Mouse (Mus musculus): ENCODE measurements around the gene Pip4k2a. TPM values are rescaled to one million over a fixed set of nuclear protein-coding genes. Genes with fewer than 3 reads are reported as not detected.
A peak's percentile ranks its signal among the peaks of the same experiment; 100 is the strongest.

Gene Pip4k2a
- total and polyA plus RNA-seq, 3 experiments = 6.6 to 52.9 (median 20.8) TPM

- Histone ChIP-seq H3K4me1 (ENCODE audit: control insufficient read depth in 1 of 2, insufficient read depth in 2 of 2) (peaks cover 0 to 30% of the 10 kb centered on the region in 2 experiments; a peak in 2 of 4 replicates), H3K4me3 (replicated peaks in 1 of 3; ENCODE audit: low read depth in 2 of 3, low read length in 2 of 3, poor library complexity in 1 of 3) (no peak overlapping the region), H3K4me2 (ENCODE audit: insufficient read depth, low read depth, poor library complexity, severe bottlenecking) (no peak overlapping the region), H3K36me3 (replicated peaks in 1 of 2; ENCODE audit: control insufficient read depth in 1 of 2, insufficient read depth in 1 of 2, low read length in 1 of 2) (peaks cover 0 to 74% of the 10 kb centered on the region in 2 experiments), H3K79me2 (replicated peaks; ENCODE audit: control insufficient read depth, extremely low read depth, insufficient read depth, poor library complexity, severe bottlenecking) (no peaks in the 10 kb centered on the region), H3K9me3 (replicated peaks; ENCODE audit: low read length) (no peaks in the 10 kb centered on the region), H3K27ac (ENCODE audit: insufficient read depth, low read depth) (no peak overlapping the region), H3K9ac (ENCODE audit: insufficient read depth, low read depth) (no peak overlapping the region), H3K27me3 (replicated peaks) (no peaks in the 10 kb centered on the region)
- dilution Hi-C loops (cut with MboI; ENCODE audit: extremely low pct_ligation_motif_present, extremely low pct_unique_long_range_greater_than_20kb, low sequenced_read_pairs) = no loop called here
- DNase-seq (ENCODE audit: extremely low read depth) = peak; percentile 5
- in situ Hi-C loops (cut with MboI; ENCODE audit: low pct_ligation_motif_present, low pct_unique_long_range_greater_than_20kb, low sequenced_read_pairs) = loop anchor here (25.0 kb wide), 1 partner anchor 464 kb away; no protein-coding TSS in a partner anchor
- TF ChIP-seq JUN (IDR thresholded peaks at IDR 0.05; ENCODE audit: insufficient read depth, low read depth, low read length) (no peak), ETS1 (conservative IDR thresholded peaks at IDR 0.05; ENCODE audit: low read depth, low read length) (peak; percentile 37; the same call in 1 of the 2 replicates)
Observed at GRCm38 (mm10) chr2:18873440-18873839, 124.5 kb downstream of the Pip4k2a start.

- in situ Hi-C loops (cut with MboI; ENCODE audit: low pct_ligation_motif_present, low pct_unique_long_range_greater_than_20kb, low sequenced_read_pairs) = loop anchor here (25.0 kb wide), 1 partner anchor 465 kb away; no protein-coding TSS in a partner anchor
- no peak overlapping the region for H3K27ac ChIP-seq (ENCODE audit: insufficient read depth, low read depth)
- TF ChIP-seq RAD21 (IDR thresholded peaks at IDR 0.05; ENCODE audit: low read depth, low read length) = peak; percentile 90
- peak; percentile 66 to 88 for TF ChIP-seq CTCF (conservative IDR thresholded peaks at IDR 0.05 in 1 of 2, IDR thresholded peaks at IDR 0.05 in 1 of 2; ENCODE audit: low read depth in 2 of 2, low read length in 2 of 2)
- no peak for TF ChIP-seq TBP (conservative IDR thresholded peaks at IDR 0.05; ENCODE audit: low read depth, low read length)
- no peak for TF ChIP-seq PAX5 (IDR thresholded peaks at IDR 0.05; ENCODE audit: low read length)
- TF ChIP-seq BHLHE40 (IDR thresholded peaks at IDR 0.05; ENCODE audit: low read depth, low read length) = no peak
- TF ChIP-seq ETS1 (conservative IDR thresholded peaks at IDR 0.05; ENCODE audit: low read depth, low read length) = no peak
- no peak for TF ChIP-seq ELF1 (IDR thresholded peaks at IDR 0.05; ENCODE audit: low read depth, low read length)
- TF ChIP-seq KAT2A (IDR thresholded peaks at IDR 0.05; ENCODE audit: insufficient replicate concordance, low read length) = no peak
- TF ChIP-seq ZC3H11A (IDR thresholded peaks at IDR 0.05; ENCODE audit: low read depth, low read length) = peak; percentile 68
- peak; percentile 94 for TF ChIP-seq SMC3 (IDR thresholded peaks at IDR 0.05; ENCODE audit: low read depth, low read length)
- no peak for TF ChIP-seq MXI1 (IDR thresholded peaks at IDR 0.05; ENCODE audit: low read depth, low read length)
- no peak for TF ChIP-seq MAZ (IDR thresholded peaks at IDR 0.05; ENCODE audit: low read depth, low read length)
- no peak for TF ChIP-seq CHD2 (IDR thresholded peaks at IDR 0.05; ENCODE audit: low read length)
- no peak for TF ChIP-seq USF2 (conservative IDR thresholded peaks at IDR 0.05; ENCODE audit: low read depth, low read length)
- no peak for TF ChIP-seq CHD1 (IDR thresholded peaks at IDR 0.05; ENCODE audit: low read depth, low read length)
- peak; percentile 32; the same call in 1 of the 2 replicates for TF ChIP-seq NELFE (IDR thresholded peaks at IDR 0.05; ENCODE audit: low read depth, low read length)
- no peak for TF ChIP-seq MAX (IDR thresholded peaks at IDR 0.05; ENCODE audit: low read length)
Observed at GRCm38 (mm10) chr2:18872797-18873196, 125.1 kb downstream of the Pip4k2a start.

More at GRCm38 (mm10) chr2:18872797-18873196, 125.1 kb downstream of the Pip4k2a start:
- Histone ChIP-seq H3K79me2 (replicated peaks; ENCODE audit: control insufficient read depth, extremely low read depth, insufficient read depth, poor library complexity, severe bottlenecking) (no peaks in the 10 kb centered on the region), H3K36me3 (replicated peaks in 1 of 2; ENCODE audit: control insufficient read depth in 1 of 2, insufficient read depth in 1 of 2, low read length in 1 of 2) (peaks cover 0 to 78% of the 10 kb centered on the region in 2 experiments), H3K4me2 (ENCODE audit: insufficient read depth, low read depth, poor library complexity, severe bottlenecking) (no peak overlapping the region), H3K9ac (ENCODE audit: insufficient read depth, low read depth) (no peak overlapping the region), H3K9me3 (replicated peaks; ENCODE audit: low read length) (no peaks in the 10 kb centered on the region), H3K4me1 (ENCODE audit: control insufficient read depth in 1 of 2, insufficient read depth in 2 of 2) (peaks cover 0 to 27% of the 10 kb centered on the region in 2 experiments; a peak in 2 of 4 replicates), H3K27me3 (replicated peaks) (no peaks in the 10 kb centered on the region), H3K4me3 (replicated peaks in 1 of 3; ENCODE audit: low read depth in 2 of 3, low read length in 2 of 3, poor library complexity in 1 of 3) (no peak overlapping the region)
- dilution Hi-C loops (cut with MboI; ENCODE audit: extremely low pct_ligation_motif_present, extremely low pct_unique_long_range_greater_than_20kb, low sequenced_read_pairs) = no loop called here
- DNase-seq (ENCODE audit: extremely low read depth) = peak; percentile 82

All from CH12.LX (cell line).